Mouse (Mus musculus): ENCODE measurements around the gene Retreg3.

DNA sequence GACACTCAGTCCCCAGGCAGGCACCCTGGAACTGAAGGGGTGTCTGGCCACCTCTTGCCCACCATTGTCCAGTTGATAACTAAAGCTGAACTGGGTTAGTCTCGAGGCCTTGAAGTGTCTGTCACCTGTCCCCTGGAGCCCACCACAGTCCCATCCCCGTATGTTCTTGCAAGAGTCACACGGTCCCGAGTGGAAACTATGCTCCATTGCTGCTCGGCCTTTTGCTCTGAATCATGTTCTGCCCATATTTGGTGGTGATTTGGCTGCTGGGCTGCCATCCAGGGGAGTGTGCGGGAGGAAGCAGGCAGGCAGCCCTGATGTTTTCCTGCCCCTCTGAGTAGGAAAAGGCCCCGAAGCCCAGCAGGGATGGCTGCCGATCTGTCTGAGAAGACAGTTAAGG lies 59.6 kb downstream of the Retreg3 start:
- no peak for TF ChIP-seq CTCF (IDR thresholded peaks at IDR 0.05; ENCODE audit: extremely low read depth, insufficient read length, insufficient replicate concordance, low read depth, low read length)
- no peak for TF ChIP-seq POLR2A (IDR thresholded peaks at IDR 0.05; ENCODE audit: low read depth, low read length)
